Comparison of ENCODE assay signal across 8 mouse cellular contexts in the genomic region with DNA sequence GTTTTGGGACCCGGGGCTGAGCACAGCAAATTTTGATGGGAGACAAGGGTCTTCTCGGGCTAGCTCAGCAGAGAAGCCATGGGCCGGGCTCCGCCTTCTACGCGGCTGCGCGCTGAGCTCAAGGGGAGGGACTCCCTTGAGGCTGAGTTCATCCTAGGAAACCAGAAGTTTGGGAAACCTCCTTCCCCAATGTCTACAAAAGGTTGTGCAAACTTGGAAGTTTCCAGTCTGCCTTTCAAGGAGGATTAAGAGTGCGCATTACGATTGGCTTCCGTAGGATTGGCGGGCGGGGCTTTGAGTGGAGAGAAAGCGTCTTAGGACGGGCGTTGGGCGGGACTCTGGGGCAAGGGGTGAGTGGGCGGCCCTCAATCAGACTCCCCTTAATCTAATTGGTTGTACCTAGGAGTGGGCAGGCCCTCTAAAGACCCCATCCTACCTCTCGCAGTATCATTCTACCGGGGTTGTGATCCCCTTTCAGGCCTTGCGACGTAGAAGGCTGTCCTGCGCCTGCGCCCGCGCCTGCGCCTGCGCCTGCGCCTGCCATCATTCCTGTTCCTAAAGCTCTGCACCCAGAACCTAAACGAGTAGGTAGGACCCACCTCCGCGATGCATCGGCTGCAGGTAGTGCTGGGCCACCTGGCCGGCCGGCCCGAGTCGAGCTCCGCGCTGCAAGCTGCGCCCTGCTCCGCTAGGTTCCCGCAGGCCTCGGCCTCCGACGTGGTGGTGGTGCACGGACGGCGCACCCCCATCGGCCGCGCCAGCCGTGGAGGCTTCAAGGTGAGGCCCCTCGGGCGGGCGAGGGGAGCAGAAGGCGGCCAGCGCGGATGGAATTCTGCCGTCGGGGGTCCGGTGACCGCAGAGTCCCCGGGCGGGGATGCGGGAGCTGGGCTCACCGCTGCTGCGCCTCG. TPM values are rescaled to one million over a fixed set of nuclear protein-coding genes. Genes with fewer than 3 reads are reported as not detected.
A peak's percentile ranks its signal among the peaks of the same experiment; 100 is the strongest.
DNase-seq lines count a peak whose midpoint lies in the region; ATAC-seq lines count a peak whose summit lies in the region.

A gene (minus strand): TSS at position 503 of the 908 bp plus-strand sequence.

- H3K27me3 ChIP-seq in lung, embryonic 16.5 days (ENCODE audit: control insufficient read depth, insufficient read depth, low read depth, low read length): no peaks in the 10 kb centered on the region

- peak within 1 kb of the TSS; percentile 96 for H3K4me2 ChIP-seq in lung, embryonic 16.5 days (ENCODE audit: low read depth, low read length)

- H3K4me3 ChIP-seq in lung, embryonic 16.5 days (ENCODE audit: low read length): peak within 1 kb of the TSS; percentile 86

- no peaks in the 10 kb centered on the region for H3K9me3 ChIP-seq in lung, embryonic 16.5 days (ENCODE audit: control insufficient read depth, low read length)

- under 1% methylated on average over 68 of the region's 68 CpGs for WGBS in lung, embryonic 16.5 days

- H3K27ac ChIP-seq in lung, embryonic 16.5 days (ENCODE audit: low read length): peak within 1 kb of the TSS; percentile 96

- peaks cover 18% of the 10 kb centered on the region for H3K4me1 ChIP-seq in lung, embryonic 16.5 days (replicated peaks; ENCODE audit: control insufficient read depth, insufficient read depth, low read length)

- peak within 1 kb of the TSS; percentile 91 for H3K9ac ChIP-seq in lung, embryonic 16.5 days (ENCODE audit: low read length)

- H3K36me3 ChIP-seq in lung, embryonic 16.5 days (ENCODE audit: control insufficient read depth, insufficient read depth, low read length): peaks cover 15% of the 10 kb centered on the region

- DNase-seq in MEL-GATA-1-ER (ENCODE audit: extremely low read depth, low read depth): peak; percentile 97
- DNase-seq in cerebellum, adult 8-10 months: peak; percentile 84
- DNase-seq in forelimb bud, embryonic 11.5 days (ENCODE audit: low read depth, low spot score): peak; percentile 95
- peak; percentile 94 for DNase-seq in layer of hippocampus, adult 9-10 months (ENCODE audit: low spot score)
- peak; percentile 77 for DNase-seq in ovary, postnatal 10 days (ENCODE audit: low spot score)
- DNase-seq in thymus, postnatal 10 days (ENCODE audit: low spot score in 2 of 2): peak; percentile 87 to 92

- ATAC-seq in hematopoietic stem cell, adult 5-6 weeks (replicated peaks in 1 of 2; ENCODE audit: insufficient read depth in 1 of 2, low FRiP score in 2 of 2, low TSS enrichment in 1 of 2, low read depth in 1 of 2, poor library complexity in 2 of 2, severe bottlenecking in 2 of 2): peak; percentile 95
- peak; percentile 98 for ATAC-seq in lung, embryonic 16.5 days (ENCODE audit: low read depth)

RNA-seq across cellular contexts. Expression of the gene that starts here (rescaled TPM):
- 26.9 and 29.1 TPM in 2 replicates for total RNA-seq in hematopoietic stem cell, adult 5-6 weeks (2017)
- polyA plus RNA-seq in lung, embryonic 16.5 days (2015; fragmentation: Nextera tagmentation; extraction: Ambion mirVana): 36.5 and 36.9 TPM in 2 replicates

Comparison
In these comparisons a context has a peak if more than half of its experiments do, and no peak if none do; other contexts are left out.
1. Peak in every context shown above with its lines: DNase-seq, ATAC-seq, H3K4me3 ChIP-seq and H3K27ac ChIP-seq.